ENCODE assay signal across 8 mouse cellular contexts in genomic region chr3:86986490-86986889, GRCm38 (mm10). TPM values are rescaled to one million over a fixed set of nuclear protein-coding genes. Genes with fewer than 3 reads are reported as not detected.
DNase-seq lines count a peak whose midpoint lies in the region; ATAC-seq and TF ChIP-seq lines count a peak whose summit lies in the region.

No protein-coding gene starts in this region.

- no peaks in the 10 kb centered on the region for H3K27me3 ChIP-seq in thymus, adult 2 months (ENCODE audit: control insufficient read depth, insufficient read depth, low read length)
- H3K27me3 ChIP-seq in forebrain, embryonic 15.5 days, result no peaks in the 10 kb centered on the region
- no peaks in the 10 kb centered on the region for H3K27me3 ChIP-seq in limb, embryonic 15.5 days
- no peaks in the 10 kb centered on the region for H3K27me3 ChIP-seq in neural tube, embryonic 15.5 days (replicated peaks)
- H3K27me3 ChIP-seq in cerebellum, adult 2 months (ENCODE audit: control insufficient read depth, insufficient read depth, low read length), result no peaks in the 10 kb centered on the region

- peaks cover 4% of the 10 kb centered on the region; the same call in 1 of the 2 replicates for H3K4me1 ChIP-seq in thymus, adult 2 months (replicated peaks; ENCODE audit: control insufficient read depth, insufficient read depth, low read length)
- peaks cover 7% of the 10 kb centered on the region for H3K4me1 ChIP-seq in forebrain, embryonic 15.5 days
- no peaks in the 10 kb centered on the region for H3K4me1 ChIP-seq in limb, embryonic 15.5 days
- H3K4me1 ChIP-seq in neural tube, embryonic 15.5 days, result peaks cover 6% of the 10 kb centered on the region; the same call in 1 of the 2 replicates
- H3K4me1 ChIP-seq in cerebellum, adult 2 months (ENCODE audit: control insufficient read depth, insufficient read depth, low read length), result no peaks in the 10 kb centered on the region

- DNase-seq in thymus, adult 2 months, result peak; percentile 52
- DNase-seq in thymus, adult 18-20 months, result no peak
- no peak for DNase-seq in yolk sac, embryonic 10.5 days (ENCODE audit: low spot score)
- no peak for DNase-seq in cerebellum, adult 2 months
- no peak for DNase-seq in cerebellum, postnatal 36 days

- no peak for TF ChIP-seq CTCF in thymus, adult 2 months (IDR thresholded peaks at IDR 0.05; ENCODE audit: borderline replicate concordance, control insufficient read depth, extremely low read depth, insufficient read depth, low read length, poor library complexity)
- TF ChIP-seq CTCF in cerebellum, adult 2 months (IDR thresholded peaks at IDR 0.05; ENCODE audit: borderline replicate concordance, insufficient read depth, low read depth, low read length), result no peak

- 0 out of 2 replicates have a peak overlapping the region, but pooled peaks have one; percentile 15 for H3K9ac ChIP-seq in forebrain, embryonic 15.5 days (replicated peaks)
- H3K9ac ChIP-seq in limb, embryonic 15.5 days, result no peak overlapping the region
- 0 out of 2 replicates have a peak overlapping the region, but pooled peaks have one; percentile 18 for H3K9ac ChIP-seq in neural tube, embryonic 15.5 days (replicated peaks)

- peak overlapping the region; percentile 66; the same call in 1 of the 2 replicates for H3K27ac ChIP-seq in thymus, adult 2 months (ENCODE audit: control insufficient read depth, insufficient read depth, low read length)
- H3K27ac ChIP-seq in forebrain, embryonic 15.5 days (replicated peaks), result no peak overlapping the region
- H3K27ac ChIP-seq in limb, embryonic 15.5 days, result no peak overlapping the region
- H3K27ac ChIP-seq in neural tube, embryonic 15.5 days (replicated peaks), result no peak overlapping the region
- no peak overlapping the region for H3K27ac ChIP-seq in cerebellum, adult 2 months (ENCODE audit: insufficient read depth, low read length)

- no peak for ATAC-seq in forebrain, embryonic 15.5 days (replicated peaks)
- ATAC-seq in limb, embryonic 15.5 days (ENCODE audit: insufficient number of reproducible peaks, low FRiP score, low TSS enrichment, low read depth), result 0 out of 2 replicates have a peak, but pooled peaks have one; percentile 14
- ATAC-seq in neural tube, embryonic 15.5 days (ENCODE audit: low FRiP score), result no peak; the same call in 1 of the 2 replicates

- peak; percentile 59; the same call in 1 of the 2 replicates for TF ChIP-seq POLR2A in thymus, adult 2 months (IDR thresholded peaks at IDR 0.05; ENCODE audit: control insufficient read depth, extremely low read depth, insufficient read depth, low read length, poor library complexity)
- TF ChIP-seq POLR2A in cerebellum, adult 2 months (IDR thresholded peaks at IDR 0.05; ENCODE audit: borderline replicate concordance, insufficient read depth, low read length), result no peak

- peak overlapping the region; percentile 53 for H3K4me2 ChIP-seq in forebrain, embryonic 15.5 days (replicated peaks)
- peak overlapping the region; percentile 46 for H3K4me2 ChIP-seq in limb, embryonic 15.5 days
- peak overlapping the region; percentile 57 for H3K4me2 ChIP-seq in neural tube, embryonic 15.5 days

- no peaks in the 10 kb centered on the region for H3K9me3 ChIP-seq in forebrain, embryonic 15.5 days
- H3K9me3 ChIP-seq in limb, embryonic 15.5 days, result no peaks in the 10 kb centered on the region
- no peaks in the 10 kb centered on the region for H3K9me3 ChIP-seq in neural tube, embryonic 15.5 days (replicated peaks)

- peak overlapping the region; percentile 87 for H3K4me3 ChIP-seq in thymus, adult 2 months (ENCODE audit: control insufficient read depth, insufficient read depth, low read length)
- H3K4me3 ChIP-seq in forebrain, embryonic 15.5 days, result peak overlapping the region; percentile 36
- H3K4me3 ChIP-seq in limb, embryonic 15.5 days, result peak overlapping the region; percentile 31
- peak overlapping the region; percentile 26 for H3K4me3 ChIP-seq in neural tube, embryonic 15.5 days (replicated peaks)
- H3K4me3 ChIP-seq in cerebellum, adult 2 months (replicated peaks; ENCODE audit: insufficient read depth, low read depth, low read length), result no peak overlapping the region

- WGBS in thymus, adult 2 months, result 4% methylated on average over 12 of the region's 12 CpGs
- WGBS in forebrain, embryonic 15.5 days, result 3% methylated on average over 12 of the region's 12 CpGs
- 25% methylated on average over 12 of the region's 12 CpGs for WGBS in limb, embryonic 15.5 days
- WGBS in neural tube, embryonic 15.5 days, result 10% methylated on average over 12 of the region's 12 CpGs
- 2% methylated on average over 12 of the region's 12 CpGs for WGBS in cerebellum, adult 2 months

- 0 out of 2 replicates have a peak, but pooled peaks cover 5% of the 10 kb centered on the region for H3K36me3 ChIP-seq in thymus, adult 2 months (ENCODE audit: control insufficient read depth, insufficient read depth, low read length)
- H3K36me3 ChIP-seq in forebrain, embryonic 15.5 days, result no peaks in the 10 kb centered on the region
- no peaks in the 10 kb centered on the region for H3K36me3 ChIP-seq in limb, embryonic 15.5 days
- H3K36me3 ChIP-seq in neural tube, embryonic 15.5 days, result no peaks in the 10 kb centered on the region

RNA-seq across cellular contexts. Expression of gene Cd1d1, which starts 12.8 kb away (rescaled TPM):
- polyA plus RNA-seq in thymus, adult 2 months (2012; rRNA removed), result 84.9 and 85.5 TPM in 2 replicates
- 84.0 and 88.3 TPM in 2 replicates for polyA plus RNA-seq in forebrain, embryonic 15.5 days (2015; fragmentation: Nextera tagmentation; extraction: Ambion mirVana)
- polyA plus RNA-seq in limb, embryonic 15.5 days (2015; fragmentation: Nextera tagmentation; extraction: Ambion mirVana), result 26.4 and 28.9 TPM in 2 replicates
- polyA plus RNA-seq in neural tube, embryonic 15.5 days (2015; fragmentation: Nextera tagmentation; extraction: Ambion mirVana), result 52.0 and 57.0 TPM in 2 replicates
- polyA plus RNA-seq in cerebellum, adult 2 months (2012; rRNA removed), result 3.6 and 4.0 TPM in 2 replicates
